Mouse (Mus musculus) stomach, postnatal 0 days (tissue): ENCODE measurements around the gene Gm9046.
"Not testable (repeated sequence)": the region's sequence is repeated elsewhere in the genome, so short reads cannot be mapped to it uniquely, and the experiment has no call there.

Source experiments
- CTCF ChIP-seq: IDR thresholded peaks from 2 replicates; pipeline ENCODE4 v1.5.1; 2016; ENCODE audit warnings: antibody characterized with exemption, low read depth, mild to moderate bottlenecking, moderate library complexity
- EP300 ChIP-seq: optimal IDR thresholded peaks from 2 replicates; pipeline ENCODE3; 2016; ENCODE audit warnings: antibody characterized with exemption

GRCm38 (mm10) chr10:118354005-118354404 lies 10.9 kb upstream of the Gm9046 start, which contains the start of gene Gm9049:
- not testable (repeated sequence) for TF ChIP-seq CTCF, EP300
